Mouse (Mus musculus): ENCODE data around the gene Tpst2. TPM values are rescaled to one million over a fixed set of nuclear protein-coding genes. Genes with fewer than 3 reads are reported as not detected.

Tpst2 gene
- polyA plus RNA-seq, 1 experiment, result 39.6 TPM

GRCm38 (mm10) chr5:112360077-112360476, 83.6 kb downstream of the Tpst2 start:
- H3K27ac ChIP-seq (ENCODE audit: insufficient read depth, low read length), result no peak overlapping the region
- H3K4me1 ChIP-seq (ENCODE audit: control insufficient read depth, insufficient read depth, low read length), result no peaks in the 10 kb centered on the region
- no peak overlapping the region for H3K4me3 ChIP-seq (ENCODE audit: insufficient read depth, low read length)
- TF ChIP-seq CTCF (IDR thresholded peaks at IDR 0.05; ENCODE audit: borderline replicate concordance, insufficient read depth, low read length) (no peak), POLR2A (IDR thresholded peaks at IDR 0.05; ENCODE audit: low read depth, low read length) (no peak)

GRCm38 (mm10) chr5:112364184-112364797, 87.8 kb downstream of the Tpst2 start:
- Histone ChIP-seq H3K27ac (ENCODE audit: insufficient read depth, low read length) (no peak overlapping the region), H3K4me1 (ENCODE audit: control insufficient read depth, insufficient read depth, low read length) (no peaks in the 10 kb centered on the region), H3K4me3 (ENCODE audit: insufficient read depth, low read length) (no peak overlapping the region)
- TF ChIP-seq POLR2A (IDR thresholded peaks at IDR 0.05; ENCODE audit: low read depth, low read length), result no peak
- TF ChIP-seq CTCF (IDR thresholded peaks at IDR 0.05; ENCODE audit: borderline replicate concordance, insufficient read depth, low read length), result no peak

Other genes with a start within 250 kb of the Tpst2 start
- not detected in 2 replicates for gene Cryba4, start 24.2 kb upstream of the Tpst2 start, polyA plus RNA-seq (2011; ENCODE audit: insufficient read length, low read depth, missing spikeins)
- not detected in 2 replicates for gene Crybb1, start 20.9 kb upstream of the Tpst2 start, polyA plus RNA-seq (2011; ENCODE audit: insufficient read length, low read depth, missing spikeins)
- 15.6 and 21.8 TPM in 2 replicates for gene Tfip11, start 49.7 kb downstream of the Tpst2 start, polyA plus RNA-seq (2011; ENCODE audit: insufficient read length, low read depth, missing spikeins)
- 19.2 and 24.2 TPM in 2 replicates for gene Srrd, start 66.3 kb downstream of the Tpst2 start, polyA plus RNA-seq (2011; ENCODE audit: insufficient read length, low read depth, missing spikeins)
- 19.9 and 24.3 TPM in 2 replicates for gene Hps4, start 66.4 kb downstream of the Tpst2 start, polyA plus RNA-seq (2011; ENCODE audit: insufficient read length, low read depth, missing spikeins)
- gene Gm6583, start 79.3 kb downstream of the Tpst2 start, polyA plus RNA-seq (2011; ENCODE audit: insufficient read length, low read depth, missing spikeins), result not detected in 2 replicates
- gene Asphd2, start 118.2 kb downstream of the Tpst2 start, polyA plus RNA-seq (2011; ENCODE audit: insufficient read length, low read depth, missing spikeins), result 2.0 and 4.3 TPM in 2 replicates
- not detected in 2 replicates for gene Gm6588, start 172.7 kb downstream of the Tpst2 start, polyA plus RNA-seq (2011; ENCODE audit: insufficient read length, low read depth, missing spikeins)

All from embryonic fibroblast, embryonic 13.5 days (primary cell).